Mouse (Mus musculus): ENCODE data around the gene Zhx3. TPM values are rescaled to one million over a fixed set of nuclear protein-coding genes. Genes with fewer than 3 reads are reported as not detected.

The Zhx3 gene
- polyA plus RNA-seq, 1 experiment, result 43.0 TPM

- Histone ChIP-seq H3K4me3 (ENCODE audit: control insufficient read depth, low read depth, low read length) (peak overlapping the region; percentile 92), H3K36me3 (ENCODE audit: control insufficient read depth, insufficient read depth, low read length) (no peaks in the 10 kb centered on the region), H3K4me1 (ENCODE audit: control insufficient read depth, insufficient read depth, low read length) (peaks cover 12% of the 10 kb centered on the region), H3K27ac (ENCODE audit: control insufficient read depth, insufficient read depth, low read depth, low read length) (no peak overlapping the region), H3K27me3 (ENCODE audit: control insufficient read depth, insufficient read depth, low read length) (no peaks in the 10 kb centered on the region)
- TF ChIP-seq CTCF (IDR thresholded peaks at IDR 0.05; ENCODE audit: control insufficient read depth, insufficient read depth, insufficient replicate concordance, low read depth, low read length), result no peak
- TF ChIP-seq POLR2A (IDR thresholded peaks at IDR 0.05; ENCODE audit: control insufficient read depth, low read depth, low read length), result no peak
Observed at GRCm38 (mm10) chr2:160730797-160731116, 142.0 kb downstream of the Zhx3 start.

- Histone ChIP-seq H3K27me3 (ENCODE audit: control insufficient read depth, insufficient read depth, low read length) (no peaks in the 10 kb centered on the region), H3K4me1 (ENCODE audit: control insufficient read depth, insufficient read depth, low read length) (peaks cover 12% of the 10 kb centered on the region), H3K27ac (ENCODE audit: control insufficient read depth, insufficient read depth, low read depth, low read length) (no peak overlapping the region), H3K36me3 (ENCODE audit: control insufficient read depth, insufficient read depth, low read length) (no peaks in the 10 kb centered on the region), H3K4me3 (ENCODE audit: control insufficient read depth, low read depth, low read length) (peak overlapping the region; percentile 92)
- TF ChIP-seq CTCF (IDR thresholded peaks at IDR 0.05; ENCODE audit: control insufficient read depth, insufficient read depth, insufficient replicate concordance, low read depth, low read length) (no peak), POLR2A (IDR thresholded peaks at IDR 0.05; ENCODE audit: control insufficient read depth, low read depth, low read length) (no peak)
Observed at GRCm38 (mm10) chr2:160729851-160730796, 142.7 kb downstream of the Zhx3 start.

GRCm38 (mm10) chr2:160729436-160729835 is 143.4 kb downstream of the Zhx3 start:
- no peak overlapping the region for H3K27ac ChIP-seq (ENCODE audit: control insufficient read depth, insufficient read depth, low read depth, low read length)
- H3K36me3 ChIP-seq (ENCODE audit: control insufficient read depth, insufficient read depth, low read length), result no peaks in the 10 kb centered on the region
- no peak overlapping the region for H3K4me3 ChIP-seq (ENCODE audit: control insufficient read depth, low read depth, low read length)
- H3K4me1 ChIP-seq (ENCODE audit: control insufficient read depth, insufficient read depth, low read length), result peaks cover 12% of the 10 kb centered on the region
- TF ChIP-seq POLR2A (IDR thresholded peaks at IDR 0.05; ENCODE audit: control insufficient read depth, low read depth, low read length) (no peak), CTCF (IDR thresholded peaks at IDR 0.05; ENCODE audit: control insufficient read depth, insufficient read depth, insufficient replicate concordance, low read depth, low read length) (no peak)
- H3K27me3 ChIP-seq (ENCODE audit: control insufficient read depth, insufficient read depth, low read length), result no peaks in the 10 kb centered on the region

- peaks cover 12% of the 10 kb centered on the region for H3K4me1 ChIP-seq (ENCODE audit: control insufficient read depth, insufficient read depth, low read length)
- TF ChIP-seq CTCF (IDR thresholded peaks at IDR 0.05; ENCODE audit: control insufficient read depth, insufficient read depth, insufficient replicate concordance, low read depth, low read length) (no peak), POLR2A (IDR thresholded peaks at IDR 0.05; ENCODE audit: control insufficient read depth, low read depth, low read length) (no peak)
- no peaks in the 10 kb centered on the region for H3K36me3 ChIP-seq (ENCODE audit: control insufficient read depth, insufficient read depth, low read length)
- no peak overlapping the region for H3K27ac ChIP-seq (ENCODE audit: control insufficient read depth, insufficient read depth, low read depth, low read length)
- no peak overlapping the region for H3K4me3 ChIP-seq (ENCODE audit: control insufficient read depth, low read depth, low read length)
- H3K27me3 ChIP-seq (ENCODE audit: control insufficient read depth, insufficient read depth, low read length), result no peaks in the 10 kb centered on the region
Observed at GRCm38 (mm10) chr2:160728972-160729371, 143.8 kb downstream of the Zhx3 start.

- Histone ChIP-seq H3K4me3 (ENCODE audit: control insufficient read depth, low read depth, low read length) (no peak overlapping the region), H3K27me3 (ENCODE audit: control insufficient read depth, insufficient read depth, low read length) (no peaks in the 10 kb centered on the region), H3K36me3 (ENCODE audit: control insufficient read depth, insufficient read depth, low read length) (no peaks in the 10 kb centered on the region; the same call in 1 of the 2 replicates), H3K4me1 (ENCODE audit: control insufficient read depth, insufficient read depth, low read length) (peaks cover 5% of the 10 kb centered on the region), H3K27ac (ENCODE audit: control insufficient read depth, insufficient read depth, low read depth, low read length) (no peak overlapping the region)
- TF ChIP-seq POLR2A (IDR thresholded peaks at IDR 0.05; ENCODE audit: control insufficient read depth, low read depth, low read length) (no peak), CTCF (IDR thresholded peaks at IDR 0.05; ENCODE audit: control insufficient read depth, insufficient read depth, insufficient replicate concordance, low read depth, low read length) (no peak)
Observed at GRCm38 (mm10) chr2:160725877-160726864, 146.6 kb downstream of the Zhx3 start.

- Histone ChIP-seq H3K27me3 (ENCODE audit: control insufficient read depth, insufficient read depth, low read length) (no peaks in the 10 kb centered on the region), H3K4me3 (ENCODE audit: control insufficient read depth, low read depth, low read length) (no peak overlapping the region), H3K27ac (ENCODE audit: control insufficient read depth, insufficient read depth, low read depth, low read length) (no peak overlapping the region), H3K4me1 (ENCODE audit: control insufficient read depth, insufficient read depth, low read length) (no peaks in the 10 kb centered on the region), H3K36me3 (ENCODE audit: control insufficient read depth, insufficient read depth, low read length) (peaks cover 2% of the 10 kb centered on the region; the same call in 1 of the 2 replicates)
- TF ChIP-seq POLR2A (IDR thresholded peaks at IDR 0.05; ENCODE audit: control insufficient read depth, low read depth, low read length) (no peak), CTCF (IDR thresholded peaks at IDR 0.05; ENCODE audit: control insufficient read depth, insufficient read depth, insufficient replicate concordance, low read depth, low read length) (no peak)
Observed at GRCm38 (mm10) chr2:160724536-160724935, 148.3 kb downstream of the Zhx3 start.

All from testis, adult 2 months (tissue).